Mouse (Mus musculus): ENCODE data around the gene Cldn10.
"Not testable (repeated sequence)": the region's sequence is repeated elsewhere in the genome, so short reads cannot be mapped to it uniquely, and the experiment has no call there.

Cldn10 gene

DNA sequence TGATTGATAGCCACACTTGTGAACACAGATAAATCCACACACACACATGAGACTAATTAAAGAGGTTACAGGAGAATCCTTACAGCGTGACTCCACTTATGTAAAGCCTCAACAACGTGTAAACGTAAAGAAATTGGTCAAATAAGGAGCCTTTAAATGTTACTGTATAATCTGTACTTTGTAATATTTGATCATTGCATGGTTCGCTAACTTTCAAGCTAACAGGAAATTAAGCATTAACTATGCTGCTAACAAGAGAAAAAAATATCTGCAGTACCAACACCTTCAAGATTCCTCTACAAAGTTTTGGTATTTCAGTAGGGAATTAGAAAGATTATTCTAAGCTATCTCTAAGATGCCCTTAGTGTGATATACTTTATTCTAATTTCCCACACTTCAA lies at the start of gene Cldn10:
Gene Cldn10, plus strand, starts transcription at position 288 of the 400 bp plus-strand sequence.
- no peak for DNase-seq (ENCODE audit: low spot score in 2 of 2)

GRCm38 (mm10) chr14:118741780-118742179 lies 45.9 kb upstream of the Cldn10 start:
- no peak for DNase-seq (ENCODE audit: low spot score in 2 of 2)

DNA sequence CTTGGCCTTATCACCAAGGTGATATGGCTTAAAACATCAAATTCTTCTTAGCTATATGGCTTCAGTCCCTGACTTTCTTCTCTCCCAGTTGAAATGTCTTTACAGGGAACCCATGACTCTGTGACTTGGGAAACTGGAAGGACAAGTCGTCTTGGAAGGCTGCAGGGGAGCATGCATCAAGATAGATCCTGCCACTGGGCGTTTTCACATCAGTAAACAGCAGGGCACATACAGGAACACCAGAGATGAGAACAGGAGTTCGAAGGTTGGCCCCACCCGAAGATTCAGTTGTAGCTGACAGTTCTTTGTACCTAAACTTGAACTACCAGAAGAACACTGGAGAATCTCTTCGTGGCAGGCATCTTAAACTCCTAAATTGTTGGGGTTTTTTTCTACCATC lies 44.8 kb upstream of the Cldn10 start:
- DNase-seq (ENCODE audit: low spot score in 2 of 2) = no peak

DNA sequence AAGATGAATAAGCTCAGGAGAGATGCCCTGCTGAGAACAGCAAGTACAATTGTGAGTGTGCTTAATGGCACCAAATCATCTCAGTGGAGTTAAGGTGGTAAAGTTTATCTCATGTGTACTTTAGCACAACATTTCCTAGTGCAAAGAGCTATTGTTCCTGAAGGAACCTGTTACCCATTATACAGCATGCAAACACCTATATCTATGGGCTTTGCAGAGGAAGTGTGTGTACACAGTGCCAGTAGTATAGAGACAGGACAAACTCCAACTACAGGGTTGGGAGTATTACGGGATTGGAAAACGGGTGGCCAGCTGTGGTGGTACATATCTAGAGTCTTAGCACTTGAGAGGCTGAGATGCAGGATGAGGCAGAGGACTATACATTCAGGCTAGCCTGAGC lies 38.6 kb upstream of the Cldn10 start:
- DNase-seq (ENCODE audit: low spot score in 2 of 2) = no peak

DNA sequence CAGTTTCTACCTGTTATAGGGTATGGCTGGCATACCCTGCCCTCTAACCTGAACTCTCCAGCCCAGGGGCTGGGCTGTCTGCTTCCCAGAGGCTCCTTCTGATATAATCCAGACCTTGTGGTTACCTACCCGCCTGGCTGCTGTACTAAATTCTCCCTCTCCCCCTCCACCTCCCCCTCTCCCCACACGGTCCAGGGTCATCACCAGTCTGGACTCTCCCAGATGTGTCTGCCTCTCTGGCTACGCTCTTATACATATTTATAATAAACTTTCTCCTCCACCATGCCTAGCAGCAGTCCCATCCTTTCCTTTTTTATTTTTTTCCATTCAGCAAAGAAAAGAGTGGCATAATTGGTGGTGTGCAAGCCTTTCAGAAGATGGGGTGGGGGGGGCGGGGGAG lies 38.0 kb upstream of the Cldn10 start:
- no peak for DNase-seq (ENCODE audit: low spot score in 2 of 2)

- no peak for DNase-seq (ENCODE audit: low spot score in 2 of 2)
These were observed 37.1 kb upstream of the Cldn10 start for GRCm38 (mm10) chr14:118750505-118751192.

GRCm38 (mm10) chr14:118751193-118751753 lies 36.4 kb upstream of the Cldn10 start:
- no peak for DNase-seq (ENCODE audit: low spot score in 2 of 2)

DNA sequence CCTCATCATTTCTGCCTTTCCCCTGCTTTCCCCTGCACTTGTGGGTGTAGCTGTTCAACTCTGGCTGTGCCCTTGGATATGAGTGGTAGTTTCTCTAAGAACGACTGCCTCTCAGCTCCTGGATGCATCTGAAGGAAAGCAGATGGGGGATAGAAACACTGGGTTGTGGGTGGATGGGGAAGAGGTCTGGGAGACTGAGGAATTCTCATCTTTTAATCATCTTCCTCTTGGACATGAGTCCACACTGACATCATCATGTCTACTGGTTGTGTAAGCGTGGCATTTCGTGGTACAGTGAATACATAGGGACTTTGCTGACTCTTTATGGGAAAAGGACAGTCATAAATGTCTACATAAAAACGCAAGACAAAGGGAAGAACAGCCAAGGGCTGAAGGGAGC lies 31.7 kb upstream of the Cldn10 start:
- DNase-seq (ENCODE audit: low spot score in 2 of 2) = no peak

- no peak for DNase-seq (ENCODE audit: low spot score in 2 of 2)
These were observed 31.1 kb upstream of the Cldn10 start for GRCm38 (mm10) chr14:118756566-118756965.

DNA sequence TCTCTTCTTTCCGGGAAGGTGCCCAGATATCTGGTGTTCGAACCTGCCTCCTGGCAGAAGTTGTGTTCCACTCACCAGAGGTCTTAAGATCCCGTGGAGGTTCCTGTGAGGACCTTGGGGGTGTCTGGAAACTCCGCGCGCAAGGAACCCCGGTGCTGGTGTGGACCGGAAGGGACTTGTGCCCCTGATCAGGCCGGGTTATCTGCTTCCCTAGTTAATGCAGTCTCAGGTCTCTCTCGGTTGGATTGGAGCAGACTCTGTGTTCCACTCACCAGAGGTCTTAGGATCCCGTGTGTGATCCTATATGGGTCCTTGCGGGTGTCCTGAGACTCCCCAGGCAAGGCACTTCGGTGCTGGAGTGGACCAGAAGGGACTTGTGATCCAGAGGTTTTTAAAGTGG lies 24.3 kb upstream of the Cldn10 start:
- DNase-seq (ENCODE audit: low spot score in 2 of 2) = not testable (repeated sequence)

GRCm38 (mm10) chr14:118763917-118764495 lies 23.7 kb upstream of the Cldn10 start:
- DNase-seq (ENCODE audit: low spot score in 2 of 2) = no peak

DNA sequence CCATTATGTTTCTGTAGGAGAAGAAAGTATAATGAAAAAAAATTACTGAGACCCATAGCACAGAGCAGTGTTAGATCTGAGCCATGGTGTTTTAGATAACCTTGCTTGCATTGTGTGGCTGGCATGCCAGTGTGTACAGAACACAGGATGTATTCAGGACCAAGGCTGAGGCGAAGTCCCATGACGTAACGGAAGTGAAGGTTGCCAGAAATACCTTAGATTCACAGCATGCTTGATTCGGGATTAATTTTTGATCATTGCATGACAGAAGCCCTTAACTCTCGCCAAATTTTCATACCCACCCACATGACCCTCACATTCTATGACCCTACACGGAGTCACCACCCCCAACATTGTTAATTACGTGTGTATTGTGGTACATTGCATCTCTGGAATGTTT lies 22.4 kb upstream of the Cldn10 start:
- DNase-seq (ENCODE audit: low spot score in 2 of 2) = no peak

GRCm38 (mm10) chr14:118765951-118766350 lies 21.8 kb upstream of the Cldn10 start:
- DNase-seq (ENCODE audit: low spot score in 2 of 2) = no peak

DNA sequence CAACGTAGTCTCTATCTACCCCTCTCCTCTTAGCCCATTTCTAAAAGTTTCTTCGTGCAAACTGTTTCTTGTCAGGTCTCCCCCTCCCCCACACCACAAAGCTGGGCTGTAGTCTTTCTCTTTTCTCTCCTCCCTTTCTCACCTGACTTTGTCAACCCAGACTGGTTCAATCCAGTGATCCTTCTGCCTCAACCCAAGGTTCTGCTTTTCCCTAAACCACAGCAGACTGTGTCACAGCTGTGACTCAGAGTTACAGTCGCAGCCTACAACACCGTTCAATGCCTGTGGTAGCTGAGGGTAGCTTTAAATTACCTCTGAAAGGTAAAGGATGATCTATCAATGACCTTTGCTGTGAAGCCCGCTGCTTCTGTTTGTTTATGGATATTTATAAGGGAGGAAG lies 21.3 kb upstream of the Cldn10 start:
- no peak for DNase-seq (ENCODE audit: low spot score in 2 of 2)

- peak; percentile 62 to 74 for DNase-seq (ENCODE audit: low spot score in 2 of 2)
These were observed 19.9 kb upstream of the Cldn10 start for GRCm38 (mm10) chr14:118767673-118768353.

DNA sequence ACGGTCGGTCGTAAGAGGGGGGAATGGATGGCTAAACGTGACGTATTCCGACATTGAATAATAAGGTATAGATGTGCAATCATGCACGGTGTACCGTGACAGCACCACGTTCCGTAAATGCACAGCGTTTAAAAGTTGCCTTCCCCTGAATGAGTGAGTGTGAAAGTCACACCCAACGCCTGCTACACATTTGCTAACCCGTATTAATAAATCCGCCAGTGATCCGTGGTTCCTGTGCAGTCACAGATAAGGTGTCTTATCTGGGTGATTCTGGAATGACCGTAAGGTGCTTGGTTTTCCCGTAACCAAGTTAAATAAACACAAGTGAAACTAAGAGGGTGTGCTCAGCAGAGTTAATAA lies 19.4 kb upstream of the Cldn10 start:
- DNase-seq (ENCODE audit: low spot score in 2 of 2) = no peak

GRCm38 (mm10) chr14:118773668-118774067 lies 14.0 kb upstream of the Cldn10 start:
- DNase-seq (ENCODE audit: low spot score in 2 of 2) = no peak

- DNase-seq (ENCODE audit: low spot score in 2 of 2) = no peak
These were observed 12.9 kb upstream of the Cldn10 start for GRCm38 (mm10) chr14:118774507-118775428.

DNA sequence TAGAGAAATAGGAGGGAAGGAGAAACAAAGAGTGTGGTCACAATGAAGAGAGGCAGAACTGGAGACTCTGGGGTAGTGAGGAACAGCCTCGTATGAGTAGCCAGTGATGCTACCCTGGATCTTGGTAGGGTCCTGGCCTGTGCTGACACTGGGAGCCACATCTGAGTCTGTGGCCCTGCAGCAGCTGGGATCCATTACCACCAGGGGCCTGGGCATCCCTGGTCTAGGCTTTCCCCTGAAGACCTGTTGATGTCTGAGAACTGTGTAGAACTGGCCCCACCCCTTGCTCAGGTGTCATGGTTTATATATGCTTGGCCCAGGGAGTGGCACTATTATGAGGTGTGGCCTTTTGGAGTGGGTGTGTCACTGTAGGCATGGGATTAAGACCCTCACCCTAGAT lies 12.2 kb upstream of the Cldn10 start:
- DNase-seq (ENCODE audit: low spot score in 2 of 2) = no peak

GRCm38 (mm10) chr14:118776372-118776771 lies 11.3 kb upstream of the Cldn10 start:
- DNase-seq (ENCODE audit: low spot score in 2 of 2) = no peak

GRCm38 (mm10) chr14:118777478-118777877 lies 10.2 kb upstream of the Cldn10 start:
- DNase-seq (ENCODE audit: low spot score in 2 of 2) = no peak

GRCm38 (mm10) chr14:118781601-118782000 lies 6.1 kb upstream of the Cldn10 start:
- no peak for DNase-seq (ENCODE audit: low spot score in 2 of 2)
